Mouse (Mus musculus) kidney, postnatal 0 days (tissue): Measurements from ENCODE around the gene Setd1a. TPM values are rescaled to one million over a fixed set of nuclear protein-coding genes. Genes with fewer than 3 reads are reported as not detected.
A peak's percentile ranks its signal among the peaks of the same experiment; 100 is the strongest.

Experiments used
- ATAC-seq: fragments of 200-750 bp; cut with Nextera tagmentation; replicated peaks from 2 replicates; pipeline ENCODE4 v1.8.0; 2017; ENCODE audit warnings: low read depth, moderate number of reproducible peaks, moderate TSS enrichment, moderate library complexity; ENCODE audit not compliant: low FRiP score
- DNase-seq: peaks from one replicate; pipeline ENCODE4 v3.0.0-alpha.2; 2016; ENCODE audit warnings: low spot score
- H3K27ac ChIP-seq: fragments of 300-500 bp; sonication (generic); 2 replicates; pipeline ENCODE4 v1.5.1; 2014; ENCODE audit warnings: mild to moderate bottlenecking
- H3K27me3 ChIP-seq: fragments of 300-500 bp; sonication (generic); 2 replicates; pipeline ENCODE4 v1.6.1; 2014; ENCODE audit warnings: low read length, mixed read lengths; ENCODE audit not compliant: insufficient read depth
- H3K36me3 ChIP-seq: fragments of 300-500 bp; sonication (generic); 2 replicates; pipeline ENCODE4 v1.6.1; 2014; ENCODE audit warnings: low read length, mixed read lengths; ENCODE audit not compliant: insufficient read depth
- H3K4me1 ChIP-seq: fragments of 300-500 bp; sonication (generic); replicated peaks from 2 replicates; pipeline ENCODE4 v1.6.1; 2014; ENCODE audit warnings: antibody characterized with exemption, low read length, mixed read lengths; ENCODE audit not compliant: insufficient read depth
- H3K4me2 ChIP-seq: fragments of 300-500 bp; sonication (generic); 2 replicates; pipeline ENCODE4 v1.6.1; 2014; ENCODE audit warnings: mild to moderate bottlenecking, low read length, moderate library complexity, mixed read lengths
- H3K4me3 ChIP-seq: fragments of 300-500 bp; sonication (generic); replicated peaks from 2 replicates; pipeline ENCODE4 v1.5.1; 2014; ENCODE audit warnings: low read depth, low read length
- H3K9ac ChIP-seq: fragments of 300-500 bp; sonication (generic); 2 replicates; pipeline ENCODE4 v1.6.1; 2014; ENCODE audit warnings: low read depth, low read length
- H3K9me3 ChIP-seq: fragments of 300-500 bp; sonication (generic); replicated peaks from 2 replicates; pipeline ENCODE4 v1.6.1; 2016; ENCODE audit warnings: low read length, inconsistent platforms, mixed read lengths
- CTCF ChIP-seq: IDR thresholded peaks from 2 replicates; pipeline ENCODE4 v1.5.1; 2016; ENCODE audit warnings: antibody characterized with exemption, low read depth, mild to moderate bottlenecking, moderate library complexity
- WGBS: fragments of 180-500 bp; shearing (Covaris S2); extraction: QIAGEN DNeasy Blood & Tissue Kit; methylation state at CpG from one replicate; pipeline ENCODE4 v1.1.7; 2014; 5-methylcytosine and 5-hydroxymethylcytosine counted together
- polyA plus RNA-seq: library from polyadenylated mRNA; unstranded; fragments of >200 nt; fragmentation: Nextera tagmentation; extraction: Ambion mirVana; gene quantifications from 2 replicates; pipeline ENCODE4 v1.2.1, GENCODE M21; 2015

Gene Setd1a
- polyA plus RNA-seq, 1 experiment from 2014 or later = 17.9 TPM

GRCm38 (mm10) chr7:127815116-127815665, 38.7 kb downstream of the Setd1a start:
- DNase-seq (no peak), ATAC-seq (no peak)
- Histone ChIP-seq H3K4me2 (no peak overlapping the region), H3K9ac (0 out of 2 replicates have a peak overlapping the region, but pooled peaks have one; percentile 8), H3K9me3 (no peaks in the 10 kb centered on the region), H3K27ac (peak overlapping the region; percentile 63), H3K27me3 (no peaks in the 10 kb centered on the region), H3K4me1 (0 out of 2 replicates have a peak, but pooled peaks cover 2% of the 10 kb centered on the region), H3K36me3 (no peaks in the 10 kb centered on the region), H3K4me3 (no peak overlapping the region)
- no peak for TF ChIP-seq CTCF
- 75% methylated on average over 15 of the region's 15 CpGs for WGBS

- no peaks in the 10 kb centered on the region for H3K27me3 ChIP-seq
- H3K4me3 ChIP-seq = no peak overlapping the region
- WGBS = 46% methylated on average over 15 of the region's 15 CpGs
- H3K9me3 ChIP-seq = no peaks in the 10 kb centered on the region
- no peak overlapping the region for H3K4me2 ChIP-seq
- peak overlapping the region; percentile 63 for H3K27ac ChIP-seq
- TF ChIP-seq CTCF = peak; percentile 62
- 0 out of 2 replicates have a peak overlapping the region, but pooled peaks have one; percentile 8 for H3K9ac ChIP-seq
- DNase-seq (peak; percentile 82), ATAC-seq (peak; percentile 62; the same call in 1 of the 2 replicates)
- H3K4me1 ChIP-seq = 0 out of 2 replicates have a peak, but pooled peaks cover 2% of the 10 kb centered on the region
- H3K36me3 ChIP-seq = no peaks in the 10 kb centered on the region
Observed at GRCm38 (mm10) chr7:127815954-127816821, 39.7 kb downstream of the Setd1a start.

- no peak for TF ChIP-seq CTCF
- DNase-seq = no peak
- H3K9ac ChIP-seq = no peak overlapping the region
- no peaks in the 10 kb centered on the region for H3K36me3 ChIP-seq
- 0 out of 2 replicates have a peak, but pooled peaks cover 2% of the 10 kb centered on the region for H3K4me1 ChIP-seq
- no peak for ATAC-seq
- no peaks in the 10 kb centered on the region for H3K27me3 ChIP-seq
- H3K4me2 ChIP-seq = no peak overlapping the region
- no peak overlapping the region for H3K4me3 ChIP-seq
- 47% methylated on average over 7 of the region's 7 CpGs for WGBS
- no peak overlapping the region for H3K27ac ChIP-seq
- no peaks in the 10 kb centered on the region for H3K9me3 ChIP-seq
Observed at GRCm38 (mm10) chr7:127817053-127817452, 40.6 kb downstream of the Setd1a start.

- Histone ChIP-seq H3K27me3 (no peaks in the 10 kb centered on the region), H3K9ac (no peak overlapping the region), H3K4me2 (no peak overlapping the region), H3K4me1 (0 out of 2 replicates have a peak, but pooled peaks cover 2% of the 10 kb centered on the region), H3K9me3 (no peaks in the 10 kb centered on the region), H3K4me3 (no peak overlapping the region), H3K27ac (no peak overlapping the region), H3K36me3 (no peaks in the 10 kb centered on the region)
- ATAC-seq (no peak), DNase-seq (no peak)
- WGBS = 91% methylated on average over 5 of the region's 5 CpGs
- no peak for TF ChIP-seq CTCF
Observed at GRCm38 (mm10) chr7:127817776-127818175, 41.3 kb downstream of the Setd1a start.

- WGBS = 42% methylated on average over 13 of the region's 13 CpGs
- Histone ChIP-seq H3K36me3 (no peaks in the 10 kb centered on the region), H3K4me2 (no peak overlapping the region; the same call in 1 of the 2 replicates), H3K27ac (peak overlapping the region; percentile 62), H3K9ac (no peak overlapping the region), H3K9me3 (no peaks in the 10 kb centered on the region), H3K4me1 (peaks cover 9% of the 10 kb centered on the region; the same call in 1 of the 2 replicates), H3K4me3 (no peak overlapping the region), H3K27me3 (no peaks in the 10 kb centered on the region)
- no peak for TF ChIP-seq CTCF
- peak; percentile 54 for DNase-seq
- ATAC-seq = no peak
Observed at GRCm38 (mm10) chr7:127820836-127821509, 44.5 kb downstream of the Setd1a start.

- Histone ChIP-seq H3K4me3 (no peak overlapping the region), H3K9ac (no peak overlapping the region), H3K9me3 (no peaks in the 10 kb centered on the region), H3K4me1 (peaks cover 9% of the 10 kb centered on the region; the same call in 1 of the 2 replicates), H3K36me3 (no peaks in the 10 kb centered on the region), H3K27me3 (no peaks in the 10 kb centered on the region), H3K4me2 (no peak overlapping the region), H3K27ac (no peak overlapping the region)
- DNase-seq (no peak), ATAC-seq (no peak)
- no peak for TF ChIP-seq CTCF
- 82% methylated on average over 3 of the region's 3 CpGs for WGBS
Observed at GRCm38 (mm10) chr7:127822494-127822893, 46.0 kb downstream of the Setd1a start.
